In the genomic region with DNA sequence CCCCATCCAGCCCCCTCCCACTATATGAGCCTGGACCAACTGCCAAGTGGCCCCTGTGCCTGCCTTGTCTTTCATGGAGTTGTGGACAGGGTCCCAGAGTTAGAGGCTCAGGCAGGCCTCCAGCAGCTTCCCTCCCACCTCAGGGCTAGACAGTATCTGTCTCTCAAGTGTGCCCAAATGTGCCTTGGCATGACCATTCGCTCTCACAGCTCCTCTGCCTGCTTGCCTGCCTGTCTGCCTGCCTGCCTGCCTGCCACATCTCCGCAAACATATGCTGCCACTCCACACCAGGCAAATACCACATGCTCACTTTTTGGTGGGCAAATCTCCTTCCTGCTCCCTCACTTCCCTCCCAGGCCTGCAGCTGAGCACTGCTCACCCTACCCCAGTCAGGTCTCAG, we compare ENCODE assay signal across 16 mouse cellular contexts. TPM values are rescaled to one million over a fixed set of nuclear protein-coding genes. Genes with fewer than 3 reads are reported as not detected.
"Had no signal": no experiment of that assay in that cellular context is flagged by ENCODE, and none has a peak within 500 bp of the region (broad histone marks: within the 10 kb centered on the region; RNA-seq: fewer than 3 reads in every experiment).

No protein-coding gene starts in this region.

- H3K4me2 ChIP-seq: kidney, embryonic 15.5 days; limb, embryonic 13.5 days; midbrain, embryonic 12.5 days; neural tube, embryonic 15.5 days had no signal

- H3K27me3 ChIP-seq: midbrain, embryonic 12.5 days; neural tube, embryonic 15.5 days had no signal

- DNase-seq: kidney, postnatal 14 days; layer of hippocampus, postnatal 36 days; lung, adult 18-20 months; right cerebral cortex, adult 18-20 months; right cerebral cortex, postnatal 25 days; spleen, adult 18-20 months; thymus, adult 18-20 months; thymus, postnatal 14 days had no signal

- H3K36me3 ChIP-seq: kidney, embryonic 15.5 days; limb, embryonic 13.5 days; midbrain, embryonic 12.5 days; neural tube, embryonic 15.5 days had no signal

- H3K27ac ChIP-seq: kidney, embryonic 15.5 days; limb, embryonic 13.5 days; liver, embryonic 14.5 days; midbrain, embryonic 12.5 days; neural tube, embryonic 15.5 days had no signal

- H3K9ac ChIP-seq: kidney, embryonic 15.5 days; limb, embryonic 13.5 days; liver, embryonic 14.5 days; midbrain, embryonic 12.5 days; neural tube, embryonic 15.5 days had no signal

- H3K4me3 ChIP-seq: kidney, embryonic 15.5 days; limb, embryonic 13.5 days; midbrain, embryonic 12.5 days; myocyte; neural tube, embryonic 15.5 days had no signal

- H3K9me3 ChIP-seq: kidney, embryonic 15.5 days; limb, embryonic 13.5 days; midbrain, embryonic 12.5 days; neural tube, embryonic 15.5 days had no signal

RNA-seq across cellular contexts. Expression of a gene that starts 49.0 kb away (rescaled TPM):
- total RNA-seq: liver, adult 2 months; megakaryocyte-erythroid progenitor cell, adult 5-6 weeks had no signal
- polyA plus RNA-seq: liver, adult 2 months had no signal
